19 mouse cellular contexts compared by ENCODE assay signal in the genomic region with DNA sequence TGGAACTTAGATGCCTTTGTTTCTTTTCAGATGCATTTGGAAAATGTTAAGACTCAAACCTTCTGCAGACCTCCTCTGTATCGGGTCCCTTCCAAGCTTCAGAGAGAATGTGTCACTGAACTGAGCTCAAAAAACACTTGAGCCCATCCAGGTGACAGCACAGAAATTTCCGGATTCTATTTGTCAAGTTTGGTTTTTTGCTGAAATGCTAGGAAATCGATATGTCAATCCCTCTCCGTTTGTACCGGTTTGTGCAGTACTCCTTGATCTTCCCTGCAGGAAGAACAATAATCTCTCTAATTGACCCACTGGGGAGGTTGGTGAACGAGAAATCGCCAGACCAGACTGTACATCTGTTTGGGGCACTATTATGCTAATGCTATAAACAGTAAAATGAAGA. TPM values are rescaled to one million over a fixed set of nuclear protein-coding genes. Genes with fewer than 3 reads are reported as not detected.
DNase-seq lines count a peak whose midpoint lies in the region; ATAC-seq lines count a peak whose summit lies in the region.
"Had no signal": no experiment of that assay in that cellular context is flagged by ENCODE, and none has a peak within 500 bp of the region (broad histone marks: within the 10 kb centered on the region; RNA-seq: fewer than 3 reads in every experiment).

No protein-coding gene starts in this region.

- peak overlapping the region; percentile 38 for H3K4me3 ChIP-seq in forebrain, embryonic 12.5 days (replicated peaks)
- H3K4me3 ChIP-seq in hindbrain, embryonic 16.5 days (ENCODE audit: low read length): peak overlapping the region; percentile 20
- H3K4me3 ChIP-seq in neural tube, embryonic 11.5 days (ENCODE audit: low read depth, low read length): no peak overlapping the region
- no peak overlapping the region for H3K4me3 ChIP-seq in heart, embryonic 10.5 days
- H3K4me3 ChIP-seq: limb, embryonic 12.5 days had no signal

- no peaks in the 10 kb centered on the region for H3K9me3 ChIP-seq in forebrain, embryonic 12.5 days
- H3K9me3 ChIP-seq in hindbrain, embryonic 16.5 days (ENCODE audit: control insufficient read depth, low read length): no peaks in the 10 kb centered on the region
- H3K9me3 ChIP-seq in neural tube, embryonic 11.5 days (ENCODE audit: control insufficient read depth, low read length): no peaks in the 10 kb centered on the region
- no peaks in the 10 kb centered on the region for H3K9me3 ChIP-seq in heart, embryonic 10.5 days
- H3K9me3 ChIP-seq: limb, embryonic 12.5 days had no signal

- peaks cover 92% of the 10 kb centered on the region for H3K27me3 ChIP-seq in forebrain, embryonic 12.5 days
- peaks cover 48% of the 10 kb centered on the region for H3K27me3 ChIP-seq in hindbrain, embryonic 16.5 days (replicated peaks; ENCODE audit: control insufficient read depth, insufficient read depth, low read length)
- peaks cover 93% of the 10 kb centered on the region for H3K27me3 ChIP-seq in neural tube, embryonic 11.5 days (ENCODE audit: control insufficient read depth, insufficient read depth, low read length)
- peaks cover 98% of the 10 kb centered on the region for H3K27me3 ChIP-seq in heart, embryonic 10.5 days (ENCODE audit: insufficient read depth, poor library complexity, severe bottlenecking)

- peak overlapping the region; percentile 59 for H3K9ac ChIP-seq in forebrain, embryonic 12.5 days
- no peak overlapping the region for H3K9ac ChIP-seq in hindbrain, embryonic 16.5 days (ENCODE audit: low read depth, low read length)
- H3K9ac ChIP-seq in neural tube, embryonic 11.5 days (ENCODE audit: low read length): no peak overlapping the region
- H3K9ac ChIP-seq: limb, embryonic 12.5 days; liver, postnatal 0 days had no signal

- H3K4me1 ChIP-seq in forebrain, embryonic 12.5 days: peaks cover 49% of the 10 kb centered on the region
- H3K4me1 ChIP-seq in hindbrain, embryonic 16.5 days (ENCODE audit: control insufficient read depth, insufficient read depth, low read depth, low read length): peaks cover 14% of the 10 kb centered on the region
- no peaks in the 10 kb centered on the region; the same call in 1 of the 2 replicates for H3K4me1 ChIP-seq in neural tube, embryonic 11.5 days (ENCODE audit: control insufficient read depth, insufficient read depth, low read length)
- H3K4me1 ChIP-seq in heart, embryonic 10.5 days: peaks cover 39% of the 10 kb centered on the region

- H3K36me3 ChIP-seq in forebrain, embryonic 12.5 days (replicated peaks): no peaks in the 10 kb centered on the region
- no peaks in the 10 kb centered on the region for H3K36me3 ChIP-seq in hindbrain, embryonic 16.5 days (ENCODE audit: control insufficient read depth, insufficient read depth, low read length)
- no peaks in the 10 kb centered on the region for H3K36me3 ChIP-seq in neural tube, embryonic 11.5 days (ENCODE audit: control insufficient read depth, insufficient read depth, low read length)
- H3K36me3 ChIP-seq in heart, embryonic 10.5 days: no peaks in the 10 kb centered on the region
- H3K36me3 ChIP-seq: limb, embryonic 12.5 days had no signal

- DNase-seq in embryo, embryonic 9.5 days (ENCODE audit: extremely low spot score): peak; percentile 26
- DNase-seq in embryo, embryonic 10 days (ENCODE audit: low spot score): no peak
- DNase-seq in neural tube, embryonic 11.5 days (ENCODE audit: low spot score): peak; percentile 23
- no peak for DNase-seq in heart, embryonic 10.5 days (ENCODE audit: low spot score)
- DNase-seq in layer of hippocampus, postnatal 36 days: no peak
- DNase-seq: adrenal gland, postnatal 36 days; heart, postnatal 36 days; liver, postnatal 0 days; right cerebral cortex, postnatal 14 days had no signal

- H3K4me2 ChIP-seq in forebrain, embryonic 12.5 days: peak overlapping the region; percentile 47; the same call in 1 of the 2 replicates
- H3K4me2 ChIP-seq in hindbrain, embryonic 16.5 days (ENCODE audit: low read length): peak overlapping the region; percentile 7; the same call in 1 of the 2 replicates
- no peak overlapping the region for H3K4me2 ChIP-seq in neural tube, embryonic 11.5 days (ENCODE audit: low read depth)
- H3K4me2 ChIP-seq: limb, embryonic 12.5 days had no signal

- WGBS in forebrain, embryonic 12.5 days: 1% methylated on average over 7 of the region's 7 CpGs
- 2% methylated on average over 7 of the region's 7 CpGs for WGBS in hindbrain, embryonic 16.5 days
- WGBS in neural tube, embryonic 11.5 days: 2% methylated on average over 7 of the region's 7 CpGs
- WGBS in heart, embryonic 10.5 days: 3% methylated on average over 7 of the region's 7 CpGs

- peak overlapping the region; percentile 80; the same call in 1 of the 2 replicates for H3K27ac ChIP-seq in forebrain, embryonic 12.5 days
- no peak overlapping the region for H3K27ac ChIP-seq in hindbrain, embryonic 16.5 days (ENCODE audit: low read depth, low read length)
- H3K27ac ChIP-seq in neural tube, embryonic 11.5 days (ENCODE audit: low read depth, low read length): no peak overlapping the region
- H3K27ac ChIP-seq in heart, embryonic 10.5 days: no peak overlapping the region
- H3K27ac ChIP-seq: limb, embryonic 12.5 days had no signal

- no peak for ATAC-seq in forebrain, embryonic 12.5 days (ENCODE audit: low FRiP score)
- no peak for ATAC-seq in hindbrain, embryonic 16.5 days
- no peak for ATAC-seq in neural tube, embryonic 11.5 days (ENCODE audit: insufficient read depth, low FRiP score, low TSS enrichment)
- no peak for ATAC-seq in CD4-positive, CD25-positive, alpha-beta regulatory T cell, adult 4 months
- ATAC-seq: liver, postnatal 0 days had no signal

RNA-seq across cellular contexts. Expression of a gene that starts 2.0 kb away (rescaled TPM):
- polyA plus RNA-seq in forebrain, embryonic 12.5 days (2016; fragmentation: Nextera tagmentation; extraction: Ambion mirVana): 6.2 and 7.6 TPM in 2 replicates
- polyA plus RNA-seq in hindbrain, embryonic 16.5 days (2015; fragmentation: Nextera tagmentation; extraction: Ambion mirVana): 1.0 and 1.2 TPM in 2 replicates
- 3.9 and 4.2 TPM in 2 replicates for polyA plus RNA-seq in neural tube, embryonic 11.5 days (2014; fragmentation: Nextera tagmentation; extraction: Ambion mirVana)
- not detected in 2 replicates for polyA plus RNA-seq in heart, embryonic 10.5 days (2016; fragmentation: Nextera tagmentation; extraction: Ambion mirVana)
- not detected for polyA plus RNA-seq in CD4-positive, CD25-positive, alpha-beta regulatory T cell, adult 4 months (2017; shearing (Covaris generic))
- under 1 TPM in 1 of 2 experiments, not detected in 1; 0.15 TPM for total RNA-seq in layer of hippocampus, postnatal 36 days (2021)
- total RNA-seq: adrenal gland, postnatal 36 days; granulocyte monocyte progenitor cell, adult 5-6 weeks; heart, postnatal 36 days; megakaryocyte progenitor cell, adult 5-6 weeks; MEL; neutrophil, adult 5-6 weeks had no signal
- polyA plus RNA-seq: C2C12; kidney, embryonic 14.5 days; limb, embryonic 12.5 days; liver, postnatal 0 days had no signal

Comparison
In these comparisons a context has a peak if more than half of its experiments do, and no peak if none do; other contexts are left out.
1. DNase-seq: peak in embryo, embryonic 9.5 days (single experiment) and neural tube, embryonic 11.5 days (single experiment); none in embryo, embryonic 10 days (single experiment), heart, embryonic 10.5 days (single experiment) and layer of hippocampus, postnatal 36 days (0 of 2).
2. H3K4me3 ChIP-seq: peak in forebrain, embryonic 12.5 days (single experiment) and hindbrain, embryonic 16.5 days (single experiment); none in neural tube, embryonic 11.5 days (single experiment) and heart, embryonic 10.5 days (single experiment).